Mouse (Mus musculus) lung, adult 2 months (tissue): ENCODE results near the gene Myrip.

Source experiments
- CTCF ChIP-seq: fragments of 200-500 bp; IDR thresholded peaks from 2 replicates; pipeline ENCODE4 v1.5.1; 2011; ENCODE audit warnings: mild to moderate bottlenecking, low read length, control low read depth; ENCODE audit not compliant: insufficient read depth
- POLR2A ChIP-seq: fragments of 200-500 bp; IDR thresholded peaks from 2 replicates; pipeline ENCODE4 v1.6.1; 2011; ENCODE audit warnings: low read depth, mild to moderate bottlenecking, control low read depth, low read length, borderline replicate concordance; ENCODE audit errors: extremely low read depth

DNA sequence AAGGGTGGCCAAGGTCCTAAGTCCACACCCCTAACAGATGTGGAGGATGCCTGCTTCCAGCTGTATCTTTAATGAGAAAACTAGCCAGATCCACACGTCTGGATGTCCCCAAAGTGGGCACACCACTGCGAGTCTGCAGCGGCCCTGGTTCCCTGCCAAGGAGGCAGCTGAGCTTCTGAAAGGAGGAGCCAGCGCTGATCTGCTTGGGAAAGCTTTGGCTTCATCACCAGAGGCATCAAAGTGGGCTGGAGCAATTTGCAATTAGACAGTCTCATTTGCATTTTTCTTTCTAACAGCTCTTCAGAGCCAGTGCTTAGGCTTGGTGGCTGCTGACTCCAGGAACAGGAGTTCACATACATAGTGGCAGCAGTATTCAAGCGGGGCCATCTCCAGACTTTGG, 37.3 kb upstream of the Myrip start:
- no peak for TF ChIP-seq CTCF
- TF ChIP-seq POLR2A: no peak
